Mouse (Mus musculus) embryonic facial prominence, embryonic 15.5 days (tissue): ENCODE measurements around the gene Olfr1361. TPM values are rescaled to one million over a fixed set of nuclear protein-coding genes. Genes with fewer than 3 reads are reported as not detected.

Experiments
- ATAC-seq: fragments of 200-750 bp; cut with Nextera tagmentation; 2 replicates; pipeline ENCODE4 v1.8.0; 2017; ENCODE audit warnings: low read depth, moderate TSS enrichment; ENCODE audit not compliant: insufficient number of reproducible peaks, low FRiP score, low TSS enrichment
- H3K27ac ChIP-seq: fragments of 300-500 bp; sonication (generic); replicated peaks from 2 replicates; pipeline ENCODE4 v1.5.1; 2015; ENCODE audit warnings: mild to moderate bottlenecking, inconsistent platforms
- H3K27me3 ChIP-seq: fragments of 300-500 bp; sonication (generic); 2 replicates; pipeline ENCODE4 v1.6.1; 2015; ENCODE audit warnings: inconsistent platforms
- H3K36me3 ChIP-seq: fragments of 300-500 bp; sonication (generic); 2 replicates; pipeline ENCODE4 v1.6.1; 2015; ENCODE audit warnings: mild to moderate bottlenecking, inconsistent platforms
- H3K4me1 ChIP-seq: fragments of 300-500 bp; sonication (generic); 2 replicates; pipeline ENCODE4 v1.6.1; 2015; ENCODE audit warnings: inconsistent platforms
- H3K4me2 ChIP-seq: fragments of 300-500 bp; sonication (generic); replicated peaks from 2 replicates; pipeline ENCODE4 v1.6.1; 2015; ENCODE audit warnings: mild to moderate bottlenecking, inconsistent platforms
- H3K4me3 ChIP-seq: fragments of 300-500 bp; sonication (generic); replicated peaks from 2 replicates; pipeline ENCODE4 v1.5.1; 2015; ENCODE audit warnings: mild to moderate bottlenecking, inconsistent platforms
- H3K9ac ChIP-seq: fragments of 300-500 bp; sonication (generic); 2 replicates; pipeline ENCODE4 v1.6.1; 2015; ENCODE audit warnings: inconsistent platforms
- H3K9me3 ChIP-seq: fragments of 300-500 bp; sonication (generic); replicated peaks from 2 replicates; pipeline ENCODE4 v1.6.1; 2016; ENCODE audit warnings: inconsistent platforms
- WGBS: fragments of 180-500 bp; shearing (Covaris S2); methylation state at CpG from one replicate; pipeline ENCODE4 v1.1.7; 2015; 5-methylcytosine and 5-hydroxymethylcytosine counted together
- polyA plus RNA-seq: library from polyadenylated mRNA; unstranded; fragments of >200 nt; fragmentation: Nextera tagmentation; extraction: Ambion mirVana; gene quantifications from 2 replicates; pipeline ENCODE4 v1.2.1, GENCODE M21; 2015

The Olfr1361 gene
- polyA plus RNA-seq: 0.48 and 0.68 TPM in 2 replicates

GRCm38 (mm10) chr13:21663286-21663685 lies at the start of gene Olfr1361:
Gene Olfr1361 (minus strand): TSS chr13:21663386.
- ATAC-seq: no peak
- WGBS: 52% methylated on average over 2 of the region's 2 CpGs
- no peaks in the 10 kb centered on the region for H3K9me3 ChIP-seq
- H3K27me3 ChIP-seq: no peaks in the 10 kb centered on the region
- H3K9ac ChIP-seq: no peak within 1 kb of the TSS
- H3K4me3 ChIP-seq: no peak within 1 kb of the TSS
- no peak within 1 kb of the TSS for H3K27ac ChIP-seq
- no peaks in the 10 kb centered on the region for H3K36me3 ChIP-seq
- H3K4me2 ChIP-seq: no peak within 1 kb of the TSS
- no peaks in the 10 kb centered on the region for H3K4me1 ChIP-seq

DNA sequence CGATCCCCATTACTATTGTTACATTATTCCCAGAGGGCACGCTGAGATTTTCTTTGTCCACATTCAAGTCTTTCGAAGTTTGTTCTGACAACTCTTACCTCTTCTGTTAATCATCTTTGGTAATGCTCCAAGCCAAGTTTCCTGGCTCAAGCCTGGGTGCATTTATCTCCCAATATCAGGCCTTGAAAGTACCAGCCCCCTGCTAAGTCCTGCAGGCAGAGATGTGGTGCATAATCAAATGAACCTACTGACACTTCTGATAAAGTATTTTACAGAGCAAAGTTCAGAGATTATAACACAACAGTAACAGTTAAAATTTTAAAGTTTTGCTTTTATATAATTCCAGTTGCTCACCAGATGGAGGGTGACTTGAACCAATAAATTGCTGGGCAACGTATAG lies 48.5 kb upstream of the Olfr1361 start:
- Histone ChIP-seq H3K36me3 (no peaks in the 10 kb centered on the region), H3K27ac (no peak overlapping the region), H3K4me2 (peak overlapping the region; percentile 56), H3K27me3 (no peaks in the 10 kb centered on the region), H3K4me3 (peak overlapping the region; percentile 76), H3K4me1 (peaks cover 17% of the 10 kb centered on the region), H3K9ac (no peak overlapping the region), H3K9me3 (no peaks in the 10 kb centered on the region)
- no peak for ATAC-seq
- 21% methylated on average over 4 of the region's 4 CpGs for whole genome bisulfite sequencing

- Histone ChIP-seq H3K36me3 (no peaks in the 10 kb centered on the region), H3K4me2 (peak overlapping the region; percentile 56), H3K4me1 (peaks cover 16% of the 10 kb centered on the region), H3K27ac (peak overlapping the region; percentile 35; the same call in 1 of the 2 replicates), H3K27me3 (no peaks in the 10 kb centered on the region), H3K4me3 (peak overlapping the region; percentile 76), H3K9ac (peak overlapping the region; percentile 26; the same call in 1 of the 2 replicates), H3K9me3 (no peaks in the 10 kb centered on the region)
- peak; percentile 78 for ATAC-seq
- 2% methylated on average over 22 of the region's 22 CpGs for WGBS
Observed at GRCm38 (mm10) chr13:21710821-21711525, 47.8 kb upstream of the Olfr1361 start.

GRCm38 (mm10) chr13:21710031-21710711 lies 47.0 kb upstream of the Olfr1361 start:
- no peaks in the 10 kb centered on the region for H3K9me3 ChIP-seq
- WGBS: under 1% methylated on average over 32 of the region's 32 CpGs
- ATAC-seq: peak; percentile 81
- no peaks in the 10 kb centered on the region for H3K36me3 ChIP-seq
- no peaks in the 10 kb centered on the region for H3K27me3 ChIP-seq
- peak overlapping the region; percentile 51 for H3K9ac ChIP-seq
- H3K27ac ChIP-seq: peak overlapping the region; percentile 91
- peak overlapping the region; percentile 56 for H3K4me2 ChIP-seq
- H3K4me3 ChIP-seq: peak overlapping the region; percentile 76
- H3K4me1 ChIP-seq: peaks cover 12% of the 10 kb centered on the region

DNA sequence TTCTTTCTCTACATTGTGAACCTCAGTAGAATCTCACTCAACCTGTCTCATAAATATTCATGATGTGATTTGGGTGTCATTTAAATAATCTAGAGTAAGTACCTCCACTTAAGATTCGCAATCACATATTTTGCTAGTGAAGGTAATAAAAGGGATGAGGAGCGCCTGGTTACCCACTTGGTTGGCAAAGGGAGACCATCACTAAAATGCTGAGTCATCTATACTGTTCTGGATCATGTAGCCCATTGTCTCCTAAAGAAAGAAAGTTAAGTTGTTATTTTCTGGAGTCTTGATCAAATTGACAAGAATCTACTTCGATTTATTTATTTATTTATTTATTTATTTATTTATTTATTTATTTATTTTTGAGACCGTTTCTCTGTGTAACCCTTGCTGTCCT lies 43.5 kb upstream of the Olfr1361 start:
- H3K4me2 ChIP-seq: no peak overlapping the region
- no peak overlapping the region for H3K27ac ChIP-seq
- no peaks in the 10 kb centered on the region for H3K27me3 ChIP-seq
- no peak overlapping the region for H3K9ac ChIP-seq
- no peaks in the 10 kb centered on the region for H3K36me3 ChIP-seq
- H3K4me3 ChIP-seq: no peak overlapping the region
- H3K4me1 ChIP-seq: peaks cover 7% of the 10 kb centered on the region; the same call in 1 of the 2 replicates
- H3K9me3 ChIP-seq: no peaks in the 10 kb centered on the region
- no peak for ATAC-seq
- 73% methylated on average over 4 of the region's 4 CpGs for WGBS

DNA sequence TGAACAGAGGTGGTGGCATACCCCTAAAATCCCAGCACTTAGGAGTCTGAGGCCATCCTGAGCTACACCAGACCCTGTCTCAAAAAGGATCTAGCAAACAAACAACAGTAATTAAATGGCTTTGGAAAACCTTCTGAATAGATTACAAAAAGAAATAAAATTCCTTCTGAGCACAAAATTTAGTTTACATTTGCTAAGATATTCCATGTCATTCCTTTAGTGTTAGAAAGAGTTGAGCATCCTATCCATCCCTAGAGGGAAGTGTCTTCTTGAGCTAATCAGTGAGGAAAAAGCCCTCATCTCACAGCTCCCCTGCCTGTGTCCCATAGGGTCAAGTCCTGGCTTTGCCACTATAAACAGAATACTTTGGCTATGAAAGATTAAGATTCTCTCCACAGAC lies 34.6 kb upstream of the Olfr1361 start, which contains the start of gene Olfr1359:
Gene Olfr1359, plus strand, starts transcription at position 301 of the 400 bp plus-strand sequence.
- no peak within 1 kb of the TSS for H3K4me3 ChIP-seq
- no peak within 1 kb of the TSS for H3K9ac ChIP-seq
- ATAC-seq: no peak
- H3K4me2 ChIP-seq: no peak within 1 kb of the TSS
- no peaks in the 10 kb centered on the region for H3K4me1 ChIP-seq
- H3K9me3 ChIP-seq: no peaks in the 10 kb centered on the region
- no peaks in the 10 kb centered on the region for H3K36me3 ChIP-seq
- H3K27me3 ChIP-seq: no peaks in the 10 kb centered on the region
- H3K27ac ChIP-seq: no peak within 1 kb of the TSS

- 81% methylated on average over 2 of the region's 2 CpGs for WGBS
- Histone ChIP-seq H3K4me3 (no peak within 1 kb of the TSS), H3K36me3 (no peaks in the 10 kb centered on the region), H3K27ac (no peak within 1 kb of the TSS), H3K4me2 (no peak within 1 kb of the TSS), H3K4me1 (no peaks in the 10 kb centered on the region), H3K27me3 (no peaks in the 10 kb centered on the region), H3K9ac (no peak within 1 kb of the TSS), H3K9me3 (no peaks in the 10 kb centered on the region)
- ATAC-seq: no peak
Observed at GRCm38 (mm10) chr13:21677305-21677704, 14.1 kb upstream of the Olfr1361 start, which contains the start of gene Olfr1360. Gene Olfr1360 (minus strand): TSS chr13:21677405.

DNA sequence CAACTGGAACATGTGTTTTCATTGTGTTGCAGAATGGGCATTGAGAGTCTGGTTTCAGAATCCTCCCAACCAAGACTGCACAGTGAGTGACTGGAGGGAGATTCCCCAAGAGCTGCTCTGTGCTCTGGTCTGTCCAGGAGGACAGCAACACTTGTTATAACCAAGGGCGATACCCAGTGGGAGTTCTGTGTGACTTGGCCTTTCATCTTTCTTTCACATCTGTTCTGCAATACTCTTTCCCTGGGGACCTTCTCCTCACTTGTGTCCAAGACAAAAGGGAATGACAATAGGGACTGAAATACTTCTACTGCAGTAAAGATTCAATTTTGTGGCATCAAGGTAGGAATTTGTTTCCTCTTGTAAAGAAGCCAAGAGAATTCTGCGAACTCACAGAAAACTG lies 20.8 kb downstream of the Olfr1361 start, which contains the start of gene Olfr11:
Gene Olfr11, minus strand, starts transcription at position 101 of the 400 bp plus-strand sequence.
- H3K9ac ChIP-seq: no peak within 1 kb of the TSS
- ATAC-seq: no peak
- H3K36me3 ChIP-seq: no peaks in the 10 kb centered on the region
- H3K27me3 ChIP-seq: no peaks in the 10 kb centered on the region
- no peak within 1 kb of the TSS for H3K4me2 ChIP-seq
- H3K27ac ChIP-seq: no peak within 1 kb of the TSS
- no peak within 1 kb of the TSS for H3K4me3 ChIP-seq
- H3K4me1 ChIP-seq: no peaks in the 10 kb centered on the region
- H3K9me3 ChIP-seq: no peaks in the 10 kb centered on the region
- WGBS: 83% methylated on average over 2 of the region's 2 CpGs

- Histone ChIP-seq H3K36me3 (no peaks in the 10 kb centered on the region), H3K9ac (no peak within 1 kb of the TSS), H3K9me3 (no peaks in the 10 kb centered on the region), H3K4me1 (no peaks in the 10 kb centered on the region), H3K4me3 (no peak within 1 kb of the TSS), H3K4me2 (no peak within 1 kb of the TSS), H3K27me3 (no peaks in the 10 kb centered on the region), H3K27ac (no peak within 1 kb of the TSS)
- ATAC-seq: no peak
Observed at GRCm38 (mm10) chr13:21613922-21614321, 49.3 kb downstream of the Olfr1361 start, which contains the start of gene Olfr1362. Gene Olfr1362 (minus strand): TSS chr13:21614022.
